In genomic region chr15:12824965-12825364, GRCm38 (mm10) we compare ENCODE assay signal across 8 mouse cellular contexts. TPM values are rescaled to one million over a fixed set of nuclear protein-coding genes. Genes with fewer than 3 reads are reported as not detected.
DNase-seq lines count a peak whose midpoint lies in the region; ATAC-seq lines count a peak whose summit lies in the region.

No protein-coding gene starts in this region.

- WGBS in embryonic facial prominence, embryonic 14.5 days, result under 1% methylated on average over 21 of the region's 31 CpGs
- WGBS in intestine, embryonic 16.5 days, result 0% methylated on average over 31 of the region's 31 CpGs
- WGBS in midbrain, embryonic 12.5 days, result under 1% methylated on average over 31 of the region's 31 CpGs

- peak; percentile 22 for DNase-seq in left cerebral cortex, adult 11 months (ENCODE audit: low spot score)
- DNase-seq in left cerebral cortex, adult 9 months (ENCODE audit: low spot score in 2 of 2), result no peak
- DNase-seq in NIH3T3 (ENCODE audit: low read depth), result peak; percentile 54
- DNase-seq in embryonic facial prominence, embryonic 14.5 days (ENCODE audit: low spot score), result peak; percentile 29
- DNase-seq in adrenal gland, postnatal 25 days, result no peak
- no peak for DNase-seq in gastrocnemius, postnatal 25 days

- peak overlapping the region; percentile 80 for H3K4me2 ChIP-seq in embryonic facial prominence, embryonic 14.5 days (ENCODE audit: low read depth, low read length)
- peak overlapping the region; percentile 77 for H3K4me2 ChIP-seq in intestine, embryonic 16.5 days (ENCODE audit: low read depth, low read length)
- H3K4me2 ChIP-seq in midbrain, embryonic 12.5 days (replicated peaks), result peak overlapping the region; percentile 77

- peaks cover 60% of the 10 kb centered on the region for H3K36me3 ChIP-seq in embryonic facial prominence, embryonic 14.5 days (ENCODE audit: control insufficient read depth, insufficient read depth, low read length)
- H3K36me3 ChIP-seq in intestine, embryonic 16.5 days (ENCODE audit: control insufficient read depth, insufficient read depth, low read length), result 0 out of 2 replicates have a peak, but pooled peaks cover 5% of the 10 kb centered on the region
- H3K36me3 ChIP-seq in midbrain, embryonic 12.5 days, result peaks cover 49% of the 10 kb centered on the region

- H3K9me3 ChIP-seq in embryonic facial prominence, embryonic 14.5 days (ENCODE audit: control insufficient read depth, low read length), result no peaks in the 10 kb centered on the region
- no peaks in the 10 kb centered on the region for H3K9me3 ChIP-seq in intestine, embryonic 16.5 days (ENCODE audit: control insufficient read depth, low read length)
- H3K9me3 ChIP-seq in midbrain, embryonic 12.5 days, result no peaks in the 10 kb centered on the region

- H3K4me1 ChIP-seq in embryonic facial prominence, embryonic 14.5 days (ENCODE audit: control insufficient read depth, insufficient read depth, low read length), result peaks cover 11% of the 10 kb centered on the region
- H3K4me1 ChIP-seq in intestine, embryonic 16.5 days (ENCODE audit: control insufficient read depth, insufficient read depth, low read length), result peaks cover 12% of the 10 kb centered on the region; the same call in 1 of the 2 replicates
- H3K4me1 ChIP-seq in midbrain, embryonic 12.5 days, result peaks cover 22% of the 10 kb centered on the region

- ATAC-seq in embryonic facial prominence, embryonic 14.5 days (ENCODE audit: low read depth), result no peak; the same call in 1 of the 2 replicates
- peak; percentile 59 for ATAC-seq in intestine, embryonic 16.5 days
- ATAC-seq in midbrain, embryonic 12.5 days (ENCODE audit: low FRiP score, low read depth), result no peak; the same call in 1 of the 2 replicates

- 0 out of 2 replicates have a peak overlapping the region, but pooled peaks have one; percentile 58 for H3K27ac ChIP-seq in embryonic facial prominence, embryonic 14.5 days (replicated peaks; ENCODE audit: low read depth, low read length)
- H3K27ac ChIP-seq in intestine, embryonic 16.5 days (ENCODE audit: low read length), result peak overlapping the region; percentile 66
- H3K27ac ChIP-seq in midbrain, embryonic 12.5 days (replicated peaks), result peak overlapping the region; percentile 78

- peak overlapping the region; percentile 88 for H3K4me3 ChIP-seq in embryonic facial prominence, embryonic 14.5 days (ENCODE audit: low read depth, low read length)
- peak overlapping the region; percentile 94 for H3K4me3 ChIP-seq in intestine, embryonic 16.5 days (ENCODE audit: low read length)
- peak overlapping the region; percentile 92 for H3K4me3 ChIP-seq in midbrain, embryonic 12.5 days

- H3K27me3 ChIP-seq in embryonic facial prominence, embryonic 14.5 days (replicated peaks; ENCODE audit: control insufficient read depth, insufficient read depth, low read length), result no peaks in the 10 kb centered on the region
- no peaks in the 10 kb centered on the region for H3K27me3 ChIP-seq in intestine, embryonic 16.5 days (replicated peaks; ENCODE audit: control insufficient read depth, insufficient read depth, low read length)
- no peaks in the 10 kb centered on the region for H3K27me3 ChIP-seq in midbrain, embryonic 12.5 days

- H3K9ac ChIP-seq in embryonic facial prominence, embryonic 14.5 days (ENCODE audit: low read depth, low read length), result peak overlapping the region; percentile 94
- H3K9ac ChIP-seq in intestine, embryonic 16.5 days (ENCODE audit: low read depth, low read length), result peak overlapping the region; percentile 89
- peak overlapping the region; percentile 88 for H3K9ac ChIP-seq in midbrain, embryonic 12.5 days (replicated peaks)

RNA-seq across cellular contexts. Expression of gene Drosha, which starts 0.3 kb away (rescaled TPM):
- polyA plus RNA-seq in embryonic facial prominence, embryonic 14.5 days (2014; fragmentation: Nextera tagmentation; extraction: Ambion mirVana), result 38.8 and 43.1 TPM in 2 replicates
- 25.2 and 25.6 TPM in 2 replicates for polyA plus RNA-seq in intestine, embryonic 16.5 days (2015; fragmentation: Nextera tagmentation; extraction: Ambion mirVana)
- 71.3 and 73.2 TPM in 2 replicates for polyA plus RNA-seq in midbrain, embryonic 12.5 days (2016; fragmentation: Nextera tagmentation; extraction: Ambion mirVana)
- 36.4 and 40.3 TPM in 2 replicates for total RNA-seq in adrenal gland, postnatal 25 days (2021)
- total RNA-seq in gastrocnemius, postnatal 25 days (2021), result 10 to 100 TPM; 25.7 to 29.4 TPM

RNA-seq across cellular contexts. Expression of gene 6030458C11Rik, which starts 0.5 kb away (rescaled TPM):
- 20.6 and 23.9 TPM in 2 replicates for polyA plus RNA-seq in embryonic facial prominence, embryonic 14.5 days (2014; fragmentation: Nextera tagmentation; extraction: Ambion mirVana)
- polyA plus RNA-seq in intestine, embryonic 16.5 days (2015; fragmentation: Nextera tagmentation; extraction: Ambion mirVana), result 22.6 and 28.9 TPM in 2 replicates
- 41.1 and 42.2 TPM in 2 replicates for polyA plus RNA-seq in midbrain, embryonic 12.5 days (2016; fragmentation: Nextera tagmentation; extraction: Ambion mirVana)
- total RNA-seq in adrenal gland, postnatal 25 days (2021), result 15.3 and 18.5 TPM in 2 replicates
- total RNA-seq in gastrocnemius, postnatal 25 days (2021), result 10 to 100 TPM; 18.3 to 20.0 TPM

Comparison
In these comparisons a context has a peak if more than half of its experiments do, and no peak if none do; other contexts are left out.
1. DNase-seq: peak in left cerebral cortex, adult 11 months (single experiment), NIH3T3 (single experiment) and embryonic facial prominence, embryonic 14.5 days (single experiment); none in left cerebral cortex, adult 9 months (0 of 2), adrenal gland, postnatal 25 days (single experiment) and gastrocnemius, postnatal 25 days (single experiment).
2. Peak in every context shown above with its lines, with median percentiles within 50 percentile points of each other: H3K27ac ChIP-seq, H3K4me2 ChIP-seq, H3K4me3 ChIP-seq and H3K9ac ChIP-seq.